Mouse (Mus musculus) monocyte, adult 2 months (primary cell): Measurements from ENCODE around the gene 1600002K03Rik.

ENCODE experiments used
- DNase-seq, 2 experiments: peaks; one replicate each; pipeline ENCODE4 v3.0.0; 2022; ENCODE audit warnings: low spot score in 2 of 2, low read depth in 1 of 2

The 1600002K03Rik gene

DNA sequence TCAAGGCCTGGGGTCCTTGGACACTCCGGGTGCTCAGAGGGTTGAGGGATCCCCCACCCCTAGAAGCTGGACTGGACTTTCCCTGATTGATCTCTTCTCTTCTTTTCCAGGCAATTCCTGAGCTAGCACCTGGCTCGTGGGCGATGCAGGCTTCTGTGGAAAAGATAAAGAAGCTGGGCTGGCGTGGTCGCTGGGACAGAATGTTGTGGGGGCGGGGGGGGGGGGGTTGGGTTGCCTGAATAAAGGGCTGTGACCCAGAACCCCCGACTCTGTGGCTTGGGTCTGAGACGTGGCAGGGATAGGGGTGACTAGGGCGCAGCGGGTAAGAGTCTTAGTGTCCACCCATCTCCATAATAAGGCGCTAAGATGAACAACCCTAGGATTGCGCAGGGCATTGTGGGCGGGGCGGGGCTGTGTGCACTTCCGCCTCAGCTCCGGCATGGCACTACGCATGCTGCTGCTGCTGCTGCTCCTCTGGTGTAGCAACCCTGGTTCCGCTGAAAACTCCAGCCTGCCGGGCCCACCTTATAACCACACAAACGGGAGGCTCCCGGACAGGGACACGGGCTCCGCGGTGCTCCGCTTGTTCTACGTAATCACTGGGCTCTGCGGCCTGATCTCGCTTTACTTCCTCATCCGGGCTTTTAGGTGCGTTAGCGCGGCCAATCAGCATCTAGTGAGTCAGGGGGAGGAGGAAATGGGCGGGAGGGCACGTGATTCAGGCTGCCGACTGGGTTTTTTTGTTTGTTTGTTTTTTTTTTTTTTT lies at the start of gene 1600002K03Rik:
TSS of gene 1600002K03Rik (plus strand) at position 418 of the 766 bp plus-strand sequence.
- DNase-seq = peak; percentile 91 to 94

GRCm38 (mm10) chr10:80123932-80124562 lies 48.7 kb upstream of the 1600002K03Rik start:
- DNase-seq = no peak

DNA sequence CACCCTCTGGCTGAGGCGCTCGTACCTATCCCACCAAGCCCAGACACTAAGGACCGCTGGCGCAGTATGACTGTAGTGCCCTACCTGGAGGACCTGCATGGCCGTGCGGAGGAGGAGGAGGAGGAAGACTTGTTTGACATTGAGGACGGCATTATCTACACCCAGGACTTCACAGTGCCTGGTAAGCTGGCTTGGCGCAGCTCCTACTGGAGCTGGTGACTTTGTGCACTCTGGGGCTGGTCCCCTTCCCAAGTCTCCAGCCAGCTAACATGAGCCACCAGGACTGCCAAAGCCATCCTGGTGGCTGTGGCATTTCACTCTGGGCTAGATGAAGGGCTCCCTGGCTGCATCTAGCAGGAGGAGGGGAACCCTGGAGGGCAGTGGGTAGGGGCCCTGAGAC lies 44.8 kb upstream of the 1600002K03Rik start:
- DNase-seq = no peak

DNA sequence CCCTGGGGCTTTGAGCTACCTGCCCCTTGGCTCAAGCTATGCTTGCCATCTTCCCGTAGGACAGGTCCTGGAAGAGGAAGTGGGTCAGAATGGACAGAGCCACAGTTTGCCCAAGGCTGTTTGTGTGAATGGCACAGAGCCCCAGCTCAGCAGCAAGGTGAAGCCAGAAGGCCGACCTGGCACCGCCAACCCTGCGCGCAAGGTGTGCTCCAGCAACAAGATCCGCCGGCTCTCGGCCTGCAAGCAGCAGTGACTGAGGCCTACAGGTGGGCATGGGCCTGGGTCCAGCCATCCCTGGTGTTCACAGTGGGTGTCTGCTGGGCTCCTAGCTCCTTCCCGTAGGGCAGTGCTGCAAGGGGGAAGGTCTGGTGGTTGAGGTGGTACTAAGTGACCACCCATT lies 42.9 kb upstream of the 1600002K03Rik start:
- DNase-seq = no peak

DNA sequence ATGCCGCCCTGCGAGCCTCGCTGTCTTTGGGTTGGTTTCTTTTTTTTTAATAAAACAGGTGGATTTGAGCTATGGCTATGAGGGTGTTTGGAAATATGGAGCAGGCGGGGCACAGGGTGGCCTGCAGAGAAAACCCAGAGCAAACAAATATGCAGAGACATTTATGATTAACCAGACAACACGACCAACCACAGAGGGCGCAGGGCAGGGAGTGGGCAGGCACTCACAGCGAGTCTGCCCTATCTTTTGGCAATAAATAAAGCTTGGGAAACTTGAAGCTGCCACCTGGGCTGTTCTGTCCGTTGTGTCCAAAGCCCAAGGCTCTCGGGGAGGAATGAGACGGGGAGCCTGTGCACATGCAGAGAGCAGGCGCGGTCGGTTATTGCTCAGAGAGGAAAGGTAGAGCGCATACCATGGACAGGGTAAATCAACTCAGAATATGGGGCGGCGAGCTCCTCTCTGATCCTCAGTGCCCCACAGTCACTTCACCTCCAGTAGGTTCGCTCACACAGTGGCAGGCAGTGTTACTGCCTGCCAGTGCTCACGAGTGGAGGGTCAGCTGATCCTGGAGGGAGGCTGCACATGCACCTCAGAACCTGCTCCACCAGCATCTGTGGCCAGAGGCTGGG lies 42.2 kb upstream of the 1600002K03Rik start:
- no peak for DNase-seq

- DNase-seq = no peak
Measured at GRCm38 (mm10) chr10:80131316-80131951, 41.3 kb upstream of the 1600002K03Rik start.

GRCm38 (mm10) chr10:80131952-80132350 lies 40.8 kb upstream of the 1600002K03Rik start:
- DNase-seq = no peak

DNA sequence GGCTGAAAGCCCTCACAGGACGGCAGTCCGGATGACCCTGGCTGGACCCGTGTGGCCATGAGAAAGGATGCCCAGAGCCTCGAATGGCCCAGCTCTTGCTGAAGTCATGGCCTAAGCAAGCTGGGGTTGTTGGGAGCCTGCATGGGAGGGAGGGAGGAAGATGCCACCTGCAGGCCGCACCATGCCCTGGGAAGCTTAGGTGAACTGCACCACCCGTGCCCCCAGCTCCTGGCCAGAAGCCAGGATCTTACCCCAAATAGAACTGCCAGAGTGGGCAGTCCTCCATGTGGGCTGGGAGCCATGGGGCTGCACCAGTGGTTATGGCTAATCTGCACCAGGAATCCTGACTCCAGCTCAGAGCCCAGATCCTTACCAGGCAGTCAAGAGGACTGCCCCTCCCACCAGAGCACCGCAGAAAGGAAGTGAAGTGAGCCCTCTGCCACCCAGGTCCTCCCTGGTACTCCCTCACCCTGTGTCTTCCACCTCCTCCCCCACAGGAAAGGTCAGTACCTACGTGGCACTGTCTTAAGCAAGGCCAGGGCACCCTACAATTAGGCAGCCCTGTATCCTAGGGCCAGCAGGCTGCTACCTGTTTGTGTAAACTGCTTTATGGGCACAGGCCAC lies 39.4 kb upstream of the 1600002K03Rik start:
- no peak for DNase-seq

DNA sequence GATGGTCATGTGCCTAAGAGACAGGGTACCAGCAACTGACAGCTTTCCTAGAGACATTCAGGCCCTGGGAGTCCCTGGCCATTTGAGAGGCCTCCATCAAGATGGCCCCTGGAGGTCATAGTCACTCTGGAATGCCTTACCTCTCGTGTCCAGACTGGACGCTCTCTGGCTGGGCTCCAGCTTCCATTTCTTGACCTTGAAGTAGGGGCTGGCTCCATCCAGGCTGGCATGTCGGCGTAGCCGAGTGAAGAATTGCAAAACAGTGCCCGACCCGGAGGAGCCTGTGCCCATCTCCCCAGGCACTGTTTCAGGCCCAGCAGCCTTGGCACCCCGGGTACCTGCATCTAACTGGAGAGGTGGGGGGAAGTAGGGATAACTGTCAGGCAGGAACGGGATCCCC lies 38.3 kb upstream of the 1600002K03Rik start:
- no peak for DNase-seq

DNA sequence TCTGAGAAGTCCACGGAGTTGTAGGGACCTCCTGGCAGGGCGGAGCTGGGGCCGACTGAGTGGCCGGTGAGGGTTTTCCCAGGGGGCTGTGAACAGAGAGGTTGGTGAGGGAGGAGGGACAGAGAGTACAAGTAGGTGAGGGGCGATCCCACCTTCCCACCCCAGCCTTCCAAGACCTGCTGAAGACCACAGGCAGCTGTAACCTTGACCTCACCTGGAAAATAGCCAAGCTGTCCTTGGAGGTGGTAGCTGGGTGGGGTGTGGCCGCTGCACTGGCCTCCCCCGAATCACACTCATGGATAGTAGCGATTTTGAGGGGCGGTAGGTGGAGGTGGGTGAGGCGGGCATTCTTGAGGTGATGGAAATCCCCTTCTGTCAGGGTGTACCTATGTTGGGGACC lies 37.6 kb upstream of the 1600002K03Rik start:
- no peak for DNase-seq

- no peak for DNase-seq
Measured at GRCm38 (mm10) chr10:80135641-80136040, 37.1 kb upstream of the 1600002K03Rik start.

GRCm38 (mm10) chr10:80136179-80136951 lies 36.4 kb upstream of the 1600002K03Rik start:
- DNase-seq = no peak

- no peak for DNase-seq
Measured at GRCm38 (mm10) chr10:80136952-80137625, 35.7 kb upstream of the 1600002K03Rik start.

GRCm38 (mm10) chr10:80137626-80138552 lies 34.9 kb upstream of the 1600002K03Rik start:
- DNase-seq = no peak

- no peak for DNase-seq
Measured at GRCm38 (mm10) chr10:80138553-80139438, 33.9 kb upstream of the 1600002K03Rik start, which contains the start of gene Atp5d. Gene Atp5d, plus strand, starts transcription at chr10:80138632.

DNA sequence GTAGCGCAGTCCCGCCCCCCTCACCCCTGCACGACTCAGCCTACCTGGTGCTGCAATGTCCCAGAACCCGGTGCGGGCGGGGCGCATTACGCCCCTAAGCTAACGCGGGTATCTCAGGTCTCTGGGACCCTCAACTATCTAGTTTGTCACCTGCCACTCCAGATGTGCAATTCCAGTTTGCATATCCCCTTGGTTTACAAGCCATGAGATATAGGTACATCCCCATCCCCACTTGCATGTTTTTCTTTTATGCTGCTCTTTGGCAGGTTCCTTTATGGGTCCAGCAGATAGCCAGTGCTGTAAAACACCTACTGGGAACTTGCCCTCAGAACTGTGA lies 33.3 kb upstream of the 1600002K03Rik start:
- no peak for DNase-seq

GRCm38 (mm10) chr10:80139975-80140665 lies 32.6 kb upstream of the 1600002K03Rik start:
- no peak for DNase-seq
